Mouse (Mus musculus): ENCODE data around the gene Fto.

- TF ChIP-seq POLR2A (IDR thresholded peaks at IDR 0.05; ENCODE audit: borderline replicate concordance, extremely low read depth, low read depth, low read length) (no peak), CTCF (IDR thresholded peaks at IDR 0.05; ENCODE audit: insufficient read depth, low read length) (no peak)
Observed at GRCm38 (mm10) chr8:91715387-91716085, 402.2 kb downstream of the Fto start.

Data from lung, adult 2 months (tissue).